Mouse (Mus musculus) lung, adult 2 months (tissue): ENCODE data around the gene Hps5. TPM values are rescaled to one million over a fixed set of nuclear protein-coding genes. Genes with fewer than 3 reads are reported as not detected.
"Not testable (repeated sequence)": the region's sequence is repeated elsewhere in the genome, so short reads cannot be mapped to it uniquely, and the experiment has no call there.

ENCODE experiments used
- DNase-seq: peaks from one replicate; pipeline ENCODE4 v3.0.0; 2022
- H3K4me1 ChIP-seq: fragments of 200-500 bp; 2 replicates; pipeline ENCODE4 v1.6.1; 2011; ENCODE audit warnings: low read length; ENCODE audit not compliant: control insufficient read depth, insufficient read depth
- H3K4me3 ChIP-seq: fragments of 200-500 bp; replicated peaks from 2 replicates; pipeline ENCODE3; 2011; ENCODE audit warnings: low read depth, mild to moderate bottlenecking, control low read depth, low read length; ENCODE audit errors: extremely low read depth
- CTCF ChIP-seq: fragments of 200-500 bp; IDR thresholded peaks from 2 replicates; pipeline ENCODE4 v1.5.1; 2011; ENCODE audit warnings: mild to moderate bottlenecking, low read length, control low read depth; ENCODE audit not compliant: insufficient read depth
- POLR2A ChIP-seq: fragments of 200-500 bp; IDR thresholded peaks from 2 replicates; pipeline ENCODE4 v1.6.1; 2011; ENCODE audit warnings: low read depth, mild to moderate bottlenecking, control low read depth, low read length, borderline replicate concordance; ENCODE audit errors: extremely low read depth
- WGBS: fragments of 180-500 bp; shearing (Covaris S2); methylation state at CpG from one replicate; pipeline ENCODE4 v1.1.7; 2018; 5-methylcytosine and 5-hydroxymethylcytosine counted together
- polyA plus RNA-seq: library from polyadenylated mRNA; depleted of rRNA; stranded (reverse); fragments of >200 nt; gene quantifications from 2 replicates; pipeline ENCODE4 v1.2.3, GENCODE M21; 2012

The Hps5 gene
- polyA plus RNA-seq, 1 experiment, result 15.4 TPM

- peaks cover 24% of the 10 kb centered on the region for H3K4me1 ChIP-seq
- no peak for DNase-seq
- TF ChIP-seq POLR2A (peak; percentile 66; the same call in 1 of the 2 replicates), CTCF (no peak)
Observed at GRCm38 (mm10) chr7:46838104-46838671, 42.3 kb upstream of the Hps5 start.

DNA sequence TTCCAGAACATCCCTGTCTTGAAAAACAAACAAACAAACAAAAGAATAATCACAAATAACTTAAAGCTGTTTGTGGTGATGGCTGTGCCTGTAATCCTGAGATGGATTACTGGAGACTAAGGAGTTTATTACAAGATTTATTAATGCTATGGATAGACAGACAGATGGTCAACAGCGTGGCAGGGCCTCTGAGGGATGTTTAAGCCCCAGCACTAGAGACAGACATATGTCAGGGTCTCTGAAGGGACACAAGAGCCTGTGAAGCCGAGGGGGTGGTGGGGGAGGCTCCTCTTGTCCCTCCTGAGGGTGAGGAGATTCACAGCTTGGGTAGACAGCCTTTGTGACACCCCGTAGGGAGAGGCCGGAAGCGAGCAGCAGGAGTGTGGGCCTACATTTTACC is 41.2 kb upstream of the Hps5 start:
- DNase-seq, result no peak
- WGBS, result 90% methylated on average over 5 of the region's 5 CpGs
- Histone ChIP-seq H3K4me3 (no peak overlapping the region), H3K4me1 (peaks cover 26% of the 10 kb centered on the region)
- TF ChIP-seq POLR2A (no peak), CTCF (no peak)

More at GRCm38 (mm10) chr7:46838104-46838671, 42.3 kb upstream of the Hps5 start:
- H3K4me3 ChIP-seq, result no peak overlapping the region
- 2% methylated on average over 8 of the region's 9 CpGs for WGBS

DNA sequence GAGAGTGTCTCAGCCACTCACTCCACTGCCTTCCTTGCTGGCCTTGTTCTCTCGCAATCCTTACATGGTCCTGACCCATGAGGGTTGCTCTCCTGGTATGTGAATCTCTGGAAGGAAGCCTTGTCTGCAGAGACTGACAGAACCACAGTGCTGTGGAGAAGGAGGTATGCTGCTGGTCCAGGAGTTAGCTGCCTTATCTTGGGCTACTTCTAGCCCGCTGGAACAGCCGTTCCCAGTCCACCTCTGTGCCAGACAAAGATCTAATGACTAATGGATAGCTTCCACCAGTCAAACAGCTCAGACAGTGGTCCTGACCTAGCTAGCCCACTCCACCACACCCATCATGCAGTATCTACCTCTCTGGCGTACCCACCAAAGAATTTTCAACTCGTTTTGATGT is 40.5 kb upstream of the Hps5 start:
- Histone ChIP-seq H3K4me1 (peaks cover 26% of the 10 kb centered on the region), H3K4me3 (no peak overlapping the region)
- TF ChIP-seq POLR2A (no peak), CTCF (no peak)
- DNase-seq, result no peak
- WGBS, result 89% methylated on average over 5 of the region's 5 CpGs

GRCm38 (mm10) chr7:46834994-46835610 is 39.2 kb upstream of the Hps5 start:
- H3K4me1 ChIP-seq, result peaks cover 27% of the 10 kb centered on the region

GRCm38 (mm10) chr7:46833670-46834255 is 37.9 kb upstream of the Hps5 start:
- Histone ChIP-seq H3K4me3 (no peak overlapping the region), H3K4me1 (peaks cover 16% of the 10 kb centered on the region)
- DNase-seq, result no peak
- TF ChIP-seq CTCF (no peak), POLR2A (no peak)
- 64% methylated on average over 7 of the region's 7 CpGs for WGBS

More at GRCm38 (mm10) chr7:46834994-46835610, 39.2 kb upstream of the Hps5 start:
- H3K4me3 ChIP-seq, result no peak overlapping the region
- no peak for TF ChIP-seq POLR2A
- TF ChIP-seq CTCF, result no peak
- WGBS, result 67% methylated on average over 14 of the region's 14 CpGs
- no peak for DNase-seq

- Histone ChIP-seq H3K4me1 (peaks cover 13% of the 10 kb centered on the region), H3K4me3 (no peak overlapping the region)
- 38% methylated on average over 6 of the region's 6 CpGs for WGBS
- DNase-seq, result no peak
- TF ChIP-seq POLR2A, result no peak
- TF ChIP-seq CTCF, result no peak
Observed at GRCm38 (mm10) chr7:46833266-46833665, 37.4 kb upstream of the Hps5 start.

GRCm38 (mm10) chr7:46832112-46832810 is 36.4 kb upstream of the Hps5 start:
- 80% methylated on average over 11 of the region's 11 CpGs for WGBS

DNA sequence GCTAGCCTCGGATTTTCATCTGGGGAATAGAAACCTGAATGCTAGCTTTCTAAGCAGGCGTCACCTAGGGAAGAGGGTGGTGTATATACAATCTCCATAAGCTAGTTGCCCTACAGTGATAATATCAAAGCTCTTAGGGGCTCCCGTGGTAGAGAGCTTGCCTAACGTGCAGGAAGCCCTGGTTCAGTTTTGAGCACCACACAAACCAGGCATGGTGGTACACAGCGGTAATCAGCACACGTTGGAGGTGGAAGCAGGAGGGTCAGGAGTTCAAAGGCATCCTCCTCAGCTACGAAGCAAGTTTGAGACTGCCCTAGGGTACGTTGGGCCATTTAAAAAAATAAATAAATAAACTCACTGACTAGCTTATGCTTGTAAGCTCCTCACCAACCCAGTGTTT is 35.8 kb upstream of the Hps5 start:
- whole genome bisulfite sequencing, result 72% methylated on average over 8 of the region's 8 CpGs
- Histone ChIP-seq H3K4me1 (peaks cover 12% of the 10 kb centered on the region), H3K4me3 (no peak overlapping the region)
- TF ChIP-seq CTCF, result no peak
- no peak for TF ChIP-seq POLR2A
- DNase-seq, result no peak

More at GRCm38 (mm10) chr7:46832112-46832810, 36.4 kb upstream of the Hps5 start:
- DNase-seq, H3K4me3 ChIP-seq: not testable (repeated sequence)
- H3K4me1 ChIP-seq, result peaks cover 12% of the 10 kb centered on the region

DNA sequence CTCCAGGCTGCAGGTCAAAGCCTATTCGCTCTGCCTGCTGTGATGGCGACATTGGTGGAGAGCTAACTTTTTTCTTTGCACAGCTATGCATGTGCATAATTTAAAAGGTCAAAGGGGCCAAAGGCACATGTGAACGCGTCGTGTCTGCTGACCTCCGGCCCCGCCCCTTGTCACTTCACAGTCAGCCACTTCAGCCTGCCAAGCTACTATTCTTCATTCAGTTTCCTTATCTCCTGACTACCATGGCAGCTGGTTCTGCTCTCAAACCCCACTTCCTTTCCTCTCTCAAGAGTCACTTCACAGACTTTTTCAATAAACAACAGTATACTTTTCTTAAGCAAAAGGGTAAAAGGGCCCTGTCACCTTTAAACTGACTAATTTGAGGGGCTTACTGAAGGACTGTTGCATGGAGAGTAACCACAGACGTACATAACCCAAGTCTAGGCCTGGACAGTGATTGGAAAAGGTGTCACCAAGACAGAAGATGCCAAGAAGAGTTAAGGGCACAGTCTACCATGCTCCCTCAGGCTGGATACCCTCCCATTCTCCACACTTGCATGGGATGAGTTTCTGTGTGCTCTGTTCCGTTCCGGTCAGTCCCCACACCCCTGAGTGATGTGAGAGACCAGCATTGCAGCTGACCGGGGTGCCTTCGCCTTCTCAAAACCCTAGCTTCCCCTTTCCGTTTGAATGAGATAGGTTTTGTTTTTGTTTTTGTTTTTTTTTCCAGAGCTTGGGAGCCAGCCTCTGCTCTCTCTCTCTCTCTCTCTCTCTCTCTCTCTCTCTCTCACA is 35.1 kb upstream of the Hps5 start:
- WGBS, result 34% methylated on average over 13 of the region's 13 CpGs
- no peak for DNase-seq
- peaks cover 12% of the 10 kb centered on the region for H3K4me1 ChIP-seq
- no peak for TF ChIP-seq POLR2A
- TF ChIP-seq CTCF, result no peak
- no peak overlapping the region for H3K4me3 ChIP-seq
